Mouse (Mus musculus) heart, embryonic 14.5 days (tissue): ENCODE measurements around the gene Gm20425. TPM values are rescaled to one million over a fixed set of nuclear protein-coding genes. Genes with fewer than 3 reads are reported as not detected.

Source experiments
- ATAC-seq: fragments of 200-750 bp; cut with Nextera tagmentation; 2 replicates; pipeline ENCODE4 v1.8.0; 2017; ENCODE audit warnings: low read depth, moderate TSS enrichment; ENCODE audit not compliant: insufficient number of reproducible peaks, insufficient read depth, low FRiP score
- H3K27ac ChIP-seq, 2 experiments: fragments of 200-500 bp in 1 of 2; fragments of 300-500 bp in 1 of 2; sonication (generic) in 1 of 2; replicated peaks in 1 of 2; 2 replicates each; pipeline ENCODE4 v1.5.1; 2012 to 2014; ENCODE audit warnings: low read depth in 2 of 2, low read length in 2 of 2, control low read depth in 1 of 2, mild to moderate bottlenecking in 1 of 2, mixed read lengths in 1 of 2; ENCODE audit not compliant: control insufficient read depth in 1 of 2, insufficient read depth in 1 of 2
- H3K27me3 ChIP-seq: fragments of 300-500 bp; sonication (generic); 2 replicates; pipeline ENCODE4 v1.6.1; 2014; ENCODE audit warnings: mild to moderate bottlenecking, low read length, control low read depth; ENCODE audit not compliant: control insufficient read depth, insufficient read depth
- H3K36me3 ChIP-seq: fragments of 300-500 bp; sonication (generic); 2 replicates; pipeline ENCODE4 v1.6.1; 2014; ENCODE audit warnings: mild to moderate bottlenecking, control low read depth, low read length, mixed read lengths; ENCODE audit not compliant: control insufficient read depth, insufficient read depth
- H3K4me1 ChIP-seq, 2 experiments: fragments of 200-500 bp in 1 of 2; fragments of 300-500 bp in 1 of 2; sonication (generic) in 1 of 2; 2 replicates each; pipeline ENCODE4 v1.6.1; 2012 to 2014; ENCODE audit warnings: low read length in 2 of 2, control low read depth in 1 of 2, mixed read lengths in 1 of 2; ENCODE audit not compliant: control insufficient read depth in 2 of 2, insufficient read depth in 2 of 2
- H3K4me2 ChIP-seq: fragments of 300-500 bp; sonication (generic); 2 replicates; pipeline ENCODE4 v1.6.1; 2014; ENCODE audit warnings: mild to moderate bottlenecking, low read length
- H3K4me3 ChIP-seq, 2 experiments: fragments of 200-500 bp in 1 of 2; fragments of 300-500 bp in 1 of 2; sonication (generic) in 1 of 2; 2 replicates each; pipeline ENCODE4 v1.5.1; 2012 to 2014; ENCODE audit warnings: low read length in 2 of 2, mild to moderate bottlenecking in 2 of 2, control low read depth in 1 of 2, low read depth in 1 of 2, moderate library complexity in 1 of 2; ENCODE audit not compliant: control insufficient read depth in 1 of 2, insufficient read depth in 1 of 2
- H3K9ac ChIP-seq: fragments of 300-500 bp; sonication (generic); 2 replicates; pipeline ENCODE4 v1.6.1; 2014; ENCODE audit warnings: mild to moderate bottlenecking, low read length
- H3K9me3 ChIP-seq: fragments of 300-500 bp; sonication (generic); 2 replicates; pipeline ENCODE4 v1.6.1; 2016; ENCODE audit warnings: low read length, control low read depth; ENCODE audit not compliant: control insufficient read depth
- WGBS: fragments of 180-500 bp; shearing (Covaris S2); extraction: QIAGEN DNeasy Blood & Tissue Kit; methylation state at CpG from one replicate; pipeline ENCODE4 v1.1.7; 2014; 5-methylcytosine and 5-hydroxymethylcytosine counted together
- polyA plus RNA-seq: library from polyadenylated mRNA; unstranded; fragments of >200 nt; fragmentation: Nextera tagmentation; extraction: Ambion mirVana; gene quantifications from 2 replicates; pipeline ENCODE4 v1.2.1, GENCODE M21; 2014

Gene Gm20425
- polyA plus RNA-seq, 1 experiment from 2014 or later, result not detected

DNA sequence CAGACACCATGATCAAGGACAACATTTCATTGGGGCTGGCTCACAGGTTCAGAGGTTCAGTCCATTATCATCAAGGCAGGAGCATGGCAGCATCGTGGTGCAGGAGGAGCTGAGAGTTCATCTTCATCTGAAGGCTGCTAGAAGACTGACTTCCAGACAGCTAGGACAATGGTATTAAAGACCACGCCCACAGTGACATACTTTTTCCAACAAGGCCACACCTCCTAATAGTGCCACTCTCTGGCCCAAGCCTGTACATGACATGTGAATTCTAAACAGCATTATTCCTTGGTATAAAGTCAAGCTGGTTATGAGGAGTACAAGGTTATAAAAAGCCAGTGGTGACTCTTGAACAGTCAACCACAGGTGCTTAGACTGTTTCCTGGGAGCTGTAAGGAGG is 75.5 kb downstream of the Gm20425 start:
- Histone ChIP-seq H3K27ac (no peak overlapping the region), H3K4me2 (no peak overlapping the region), H3K4me1 (no peaks in the 10 kb centered on the region), H3K27me3 (no peaks in the 10 kb centered on the region), H3K4me3 (no peak overlapping the region), H3K36me3 (no peaks in the 10 kb centered on the region), H3K9me3 (no peaks in the 10 kb centered on the region), H3K9ac (no peak overlapping the region)
- ATAC-seq, result no peak
- WGBS, result 71% methylated on average over 2 of the region's 2 CpGs

DNA sequence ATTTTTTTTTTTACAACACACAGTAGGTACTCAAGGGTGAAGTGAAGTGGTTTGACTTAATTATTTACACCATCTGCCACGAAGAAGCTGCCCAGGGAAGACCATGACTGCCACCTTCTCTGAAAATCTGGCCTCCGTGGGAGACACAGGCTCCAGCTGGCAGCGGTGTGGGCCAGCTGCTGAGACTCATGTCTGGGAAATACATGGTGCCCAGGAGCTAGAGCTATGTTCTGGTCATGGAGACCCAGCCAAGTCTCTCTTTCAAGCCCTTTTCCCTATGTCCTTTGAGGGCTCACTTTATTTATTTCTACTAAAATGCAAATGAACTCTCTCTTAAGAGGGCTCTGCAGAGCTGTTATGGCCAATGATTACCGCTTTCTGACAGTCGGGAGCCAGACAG is 76.8 kb downstream of the Gm20425 start:
- no peaks in the 10 kb centered on the region for H3K27me3 ChIP-seq
- no peak for ATAC-seq
- no peak overlapping the region for H3K27ac ChIP-seq
- H3K4me2 ChIP-seq, result no peak overlapping the region
- no peaks in the 10 kb centered on the region for H3K9me3 ChIP-seq
- no peaks in the 10 kb centered on the region for H3K36me3 ChIP-seq
- no peak overlapping the region for H3K4me3 ChIP-seq
- 80% methylated on average over 5 of the region's 5 CpGs for WGBS
- H3K4me1 ChIP-seq, result no peaks in the 10 kb centered on the region
- no peak overlapping the region for H3K9ac ChIP-seq

DNA sequence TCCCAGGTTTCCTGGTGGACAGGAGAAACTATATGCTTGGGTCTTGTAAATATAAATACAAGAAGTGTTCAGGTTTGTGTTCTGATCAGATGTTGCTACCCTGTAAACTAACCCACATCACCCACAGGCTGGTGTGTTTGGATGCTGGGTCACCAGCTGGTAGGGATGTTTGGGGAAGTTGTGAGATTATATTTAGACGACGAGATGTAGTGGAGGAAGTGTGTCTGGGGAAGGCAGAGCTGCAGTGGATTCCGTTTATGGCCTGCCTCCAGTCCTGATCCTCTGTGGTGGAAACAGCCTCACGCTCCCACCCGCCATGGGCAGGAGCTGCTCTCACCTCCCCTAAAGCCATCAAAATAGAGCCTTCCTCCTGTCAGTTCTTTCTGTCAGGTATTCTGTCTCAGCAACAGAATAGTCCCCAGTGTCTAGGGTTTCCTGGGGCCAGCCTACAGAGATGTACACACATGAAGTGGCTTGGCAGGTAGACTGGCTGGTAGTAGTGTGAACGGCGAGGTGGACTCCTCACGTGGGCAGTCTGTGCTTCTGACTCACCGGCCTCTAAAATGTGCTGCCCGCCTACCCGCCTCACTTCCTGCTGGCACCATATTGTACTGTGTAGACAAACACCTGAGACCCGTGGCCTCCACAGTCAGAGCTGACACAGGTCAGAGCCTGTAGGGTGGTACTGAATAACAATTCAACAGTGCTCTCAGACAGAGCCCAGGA is 80.9 kb downstream of the Gm20425 start:
- Histone ChIP-seq H3K27ac (no peak overlapping the region), H3K27me3 (no peaks in the 10 kb centered on the region), H3K4me2 (no peak overlapping the region), H3K9ac (no peak overlapping the region), H3K4me1 (peaks cover 3 to 6% of the 10 kb centered on the region in 2 experiments; a peak in 1 of 4 replicates), H3K36me3 (no peaks in the 10 kb centered on the region), H3K9me3 (no peaks in the 10 kb centered on the region), H3K4me3 (no peak overlapping the region)
- ATAC-seq, result no peak
- WGBS, result 77% methylated on average over 12 of the region's 12 CpGs

DNA sequence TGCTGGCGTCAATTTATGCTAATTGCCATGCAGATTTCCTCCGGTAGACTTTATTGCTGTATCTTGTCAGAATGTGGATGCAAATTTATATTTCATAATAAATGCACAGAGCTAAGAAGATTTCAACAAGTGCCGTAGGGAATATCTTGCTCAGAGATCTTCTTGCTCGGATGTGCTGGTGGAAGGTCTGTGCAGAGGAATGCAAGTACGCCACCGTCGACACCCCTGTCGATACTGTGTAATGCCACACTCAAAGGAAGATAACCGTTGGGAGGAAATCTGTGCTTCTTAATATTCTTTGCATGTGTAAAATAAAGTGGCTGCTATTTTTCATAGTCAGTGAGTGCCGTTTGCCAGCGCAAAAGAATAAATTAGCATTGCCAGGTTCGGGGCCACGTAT is 83.0 kb downstream of the Gm20425 start:
- no peaks in the 10 kb centered on the region for H3K36me3 ChIP-seq
- H3K9ac ChIP-seq, result no peak overlapping the region
- ATAC-seq, result no peak

DNA sequence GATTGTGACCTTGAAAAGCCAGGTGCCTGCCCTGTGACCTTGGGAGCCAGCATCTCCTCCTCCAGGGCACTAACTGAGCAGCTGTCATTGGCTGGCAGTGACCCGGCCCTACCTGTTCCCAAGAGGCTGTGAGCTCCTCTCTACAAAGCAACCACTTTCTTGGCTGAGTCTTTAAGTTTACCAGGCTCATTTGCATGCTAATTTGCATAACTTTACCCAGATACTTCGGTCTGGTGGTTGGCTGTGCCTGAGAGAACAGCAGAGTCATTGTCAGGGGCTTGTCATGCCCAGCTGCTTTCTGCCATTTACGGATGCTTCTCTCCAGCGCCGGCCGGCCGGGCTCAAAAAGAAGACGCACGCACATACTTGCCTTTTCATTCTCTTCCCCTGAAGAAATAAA is 83.4 kb downstream of the Gm20425 start:
- no peaks in the 10 kb centered on the region for H3K36me3 ChIP-seq
- H3K27me3 ChIP-seq, result no peaks in the 10 kb centered on the region
- no peaks in the 10 kb centered on the region for H3K9me3 ChIP-seq
- no peak overlapping the region for H3K4me3 ChIP-seq
- no peak overlapping the region for H3K4me2 ChIP-seq
- ATAC-seq, result no peak
- no peak overlapping the region for H3K27ac ChIP-seq
- no peak overlapping the region for H3K9ac ChIP-seq
- peaks cover 3 to 6% of the 10 kb centered on the region in 2 experiments; a peak in 1 of 4 replicates for H3K4me1 ChIP-seq
- WGBS, result 52% methylated on average over 9 of the region's 9 CpGs

More for the DNA sequence above, 83.0 kb downstream of the Gm20425 start:
- Histone ChIP-seq H3K4me1 (peaks cover 3 to 6% of the 10 kb centered on the region in 2 experiments; a peak in 1 of 4 replicates), H3K27me3 (no peaks in the 10 kb centered on the region), H3K9me3 (no peaks in the 10 kb centered on the region), H3K27ac (no peak overlapping the region), H3K4me2 (no peak overlapping the region), H3K4me3 (no peak overlapping the region)
- WGBS, result 54% methylated on average over 13 of the region's 13 CpGs

DNA sequence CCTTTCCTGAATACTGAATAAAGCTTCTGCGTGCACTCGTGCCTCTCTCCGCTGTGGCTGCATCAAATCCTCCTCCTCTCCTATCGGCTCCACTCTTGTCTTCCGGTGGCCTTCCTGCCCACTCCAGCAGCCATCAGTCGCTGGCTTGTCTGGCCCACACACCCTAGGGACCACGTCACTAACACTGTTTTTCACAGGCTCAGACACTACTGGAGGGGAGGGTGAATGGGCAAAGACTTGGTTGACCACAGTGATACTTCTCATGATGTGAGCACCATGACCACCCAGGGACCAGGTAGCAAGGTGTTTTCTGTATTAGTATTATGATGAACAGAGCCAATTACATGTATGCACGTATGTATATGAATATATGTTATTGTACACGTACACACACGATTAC is 83.8 kb downstream of the Gm20425 start:
- WGBS, result 85% methylated on average over 10 of the region's 10 CpGs
- no peaks in the 10 kb centered on the region for H3K9me3 ChIP-seq

DNA sequence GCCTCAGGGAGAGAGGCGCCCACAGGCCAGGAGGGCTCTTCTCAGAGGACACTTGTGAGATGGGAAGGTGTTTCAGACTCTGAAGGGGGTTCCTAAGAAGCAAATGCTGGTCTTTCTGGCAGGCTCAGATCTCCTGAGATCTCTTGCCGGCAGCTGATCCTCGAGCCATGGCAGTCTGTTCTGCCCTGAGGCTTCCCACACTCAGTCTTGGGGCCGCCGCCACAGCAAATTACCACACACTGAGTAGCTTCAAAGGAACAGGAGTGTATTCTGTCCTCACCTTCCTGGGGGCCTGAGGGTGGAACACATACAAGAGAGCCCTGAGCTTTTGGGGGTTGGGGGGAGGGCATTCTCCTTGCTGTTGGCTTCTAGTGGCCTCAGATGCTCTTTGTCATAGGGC is 84.8 kb downstream of the Gm20425 start:
- H3K36me3 ChIP-seq, result no peaks in the 10 kb centered on the region
- no peak overlapping the region for H3K4me2 ChIP-seq
- peaks cover 10 to 14% of the 10 kb centered on the region in 2 experiments for H3K4me1 ChIP-seq
- ATAC-seq, result no peak
- H3K27ac ChIP-seq, result no peak overlapping the region
- H3K9me3 ChIP-seq, result no peaks in the 10 kb centered on the region
- no peaks in the 10 kb centered on the region for H3K27me3 ChIP-seq
- no peak overlapping the region for H3K9ac ChIP-seq
- WGBS, result 53% methylated on average over 5 of the region's 5 CpGs
- no peak overlapping the region for H3K4me3 ChIP-seq

More for the DNA sequence above, 83.8 kb downstream of the Gm20425 start:
- H3K4me2 ChIP-seq, result no peak overlapping the region
- no peaks in the 10 kb centered on the region for H3K27me3 ChIP-seq
- H3K36me3 ChIP-seq, result no peaks in the 10 kb centered on the region
- peaks cover 3 to 9% of the 10 kb centered on the region in 2 experiments; a peak in 1 of 4 replicates for H3K4me1 ChIP-seq
- no peak for ATAC-seq
- no peak overlapping the region for H3K27ac ChIP-seq
- no peak overlapping the region for H3K9ac ChIP-seq
- no peak overlapping the region for H3K4me3 ChIP-seq

DNA sequence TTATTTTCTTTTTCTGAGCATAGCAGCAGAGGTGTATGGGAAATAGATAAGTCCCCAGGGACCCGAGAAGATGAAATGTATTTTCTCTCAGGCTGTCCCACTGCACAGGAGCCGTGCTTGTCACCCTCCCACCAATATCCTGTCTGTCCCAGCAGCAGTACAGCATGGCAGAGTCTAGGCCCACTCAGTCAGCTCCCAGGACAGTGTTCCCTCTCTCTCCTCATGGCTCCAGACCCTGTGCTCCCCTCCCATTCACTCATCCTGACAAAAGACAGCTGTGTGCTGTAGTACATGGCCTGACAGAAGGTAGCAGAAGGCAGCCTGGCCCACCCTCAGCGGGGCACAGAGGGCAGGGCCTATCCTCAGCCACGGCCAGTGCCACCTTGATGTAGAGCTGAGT is 86.2 kb downstream of the Gm20425 start:
- ATAC-seq, result no peak
- no peak overlapping the region for H3K4me2 ChIP-seq
- H3K4me1 ChIP-seq, result peaks cover 13 to 16% of the 10 kb centered on the region in 2 experiments
- H3K27me3 ChIP-seq, result no peaks in the 10 kb centered on the region
- no peak overlapping the region for H3K27ac ChIP-seq
- no peak overlapping the region for H3K4me3 ChIP-seq
- whole genome bisulfite sequencing, result 49% methylated on average over 4 of the region's 4 CpGs
- no peaks in the 10 kb centered on the region for H3K36me3 ChIP-seq
- H3K9me3 ChIP-seq, result no peaks in the 10 kb centered on the region
- no peak overlapping the region for H3K9ac ChIP-seq
